Mouse (Mus musculus) Patski (cell line): ENCODE measurements around the gene Olfr275. TPM values are rescaled to one million over a fixed set of nuclear protein-coding genes. Genes with fewer than 3 reads are reported as not detected.
"Not testable (repeated sequence)": the region's sequence is repeated elsewhere in the genome, so short reads cannot be mapped to it uniquely, and the experiment has no call there.

Experiments
- ATAC-seq: fragments of 100-300 bp; one replicate; pipeline ENCODE4 v1.8.0; 2021
- CTCF ChIA-PET: fragments of 350-600 bp; sonication (Branson Sonifier 250); formaldehyde crosslinking; loops from one replicate; lab custom pipeline; 2022; ENCODE audit warnings: inconsistent platforms; lab: Charles Lee
- POLR2A ChIA-PET: fragments of 350-600 bp; sonication (Branson Sonifier 250); formaldehyde crosslinking; loops from one replicate; lab custom pipeline; 2022; ENCODE audit warnings: antibody characterized with exemption, inconsistent platforms; lab: Charles Lee
- DNase-seq: peaks from one replicate; pipeline ENCODE4 v3.0.0-alpha.2; 2011; ENCODE audit warnings: low read depth, low spot score
- H3K27me3 ChIP-seq: fragments of 371-371 bp; one replicate; pipeline ENCODE4 v1.5.1; 2021
- CTCF ChIP-seq: fragments of 100-300 bp; IDR thresholded peaks from one replicate; pipeline ENCODE4 v1.5.1; 2021
- in situ Hi-C: fragments of 300-500 bp; cut with MboI; formaldehyde crosslinking; loops from 3 replicates; pipeline ENCODE4 v1.11.1; 2018; ENCODE audit warnings: low pct_unique_long_range_greater_than_20kb, mixed read lengths
- polyA plus RNA-seq: library from polyadenylated mRNA; unstranded; gene quantifications from one replicate; pipeline ENCODE4 v1.2.3, GENCODE M21; 2021

Gene Olfr275
- polyA plus RNA-seq: not detected

DNA sequence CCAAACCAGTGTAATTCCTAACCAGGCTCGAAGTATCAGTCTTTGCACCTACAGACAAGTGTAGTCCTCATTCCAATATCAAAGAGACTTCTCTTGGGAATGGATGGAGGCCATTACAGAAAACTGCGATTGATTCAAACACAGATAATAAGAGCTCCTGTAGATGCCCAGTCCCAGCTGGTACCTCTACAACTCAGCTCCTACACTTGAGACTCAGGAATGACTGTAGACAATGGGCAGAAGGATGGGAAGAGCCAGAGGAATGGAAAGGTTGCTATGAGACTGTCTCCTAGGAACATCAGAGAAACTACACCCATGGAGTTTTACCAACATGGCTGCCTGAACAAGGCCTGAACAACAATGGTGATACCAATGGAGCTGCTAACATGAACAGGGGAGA is at the start of gene Olfr275:
Olfr275 (plus strand) TSS at position 301 of the 400 bp plus-strand sequence.
- ATAC-seq (no peak), DNase-seq (no peak)
- ChIA-PET CTCF (no interaction called here), POLR2A (no interaction called here)
- in situ Hi-C loops: no loop called here
- no peak for TF ChIP-seq CTCF
- peaks cover 6% of the 10 kb centered on the region for H3K27me3 ChIP-seq

- in situ Hi-C loops: no loop called here
- TF ChIP-seq CTCF: no peak
- H3K27me3 ChIP-seq: no peaks in the 10 kb centered on the region
- no peak for DNase-seq
- no peak for ATAC-seq
- ChIA-PET POLR2A (no interaction called here), CTCF (no interaction called here)
These were observed 48.8 kb upstream of the Olfr275 start for GRCm38 (mm10) chr4:52765612-52766011.

DNA sequence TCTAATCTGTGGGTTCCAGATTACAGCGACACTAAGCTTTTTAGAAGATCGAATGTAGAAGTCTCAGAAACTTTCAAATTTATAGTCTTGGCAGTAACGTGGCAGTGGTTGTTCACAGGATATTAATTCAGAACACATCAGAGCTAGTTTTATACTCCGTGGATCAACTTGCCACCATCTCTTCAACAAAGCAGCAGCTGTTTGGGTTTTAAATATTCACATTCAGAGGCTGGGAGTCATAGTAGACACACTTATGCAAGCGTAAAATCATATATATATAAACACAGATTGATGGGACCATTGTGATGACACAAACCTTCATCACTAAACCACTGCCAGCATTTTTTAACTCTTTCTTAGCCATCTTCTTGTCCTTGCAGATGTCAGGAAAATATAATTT is 42.2 kb upstream of the Olfr275 start:
- TF ChIP-seq CTCF: no peak
- H3K27me3 ChIP-seq: peaks cover 9% of the 10 kb centered on the region
- ChIA-PET CTCF (no interaction called here), POLR2A (no interaction called here)
- no peak for ATAC-seq
- DNase-seq: no peak
- in situ Hi-C loops: no loop called here

DNA sequence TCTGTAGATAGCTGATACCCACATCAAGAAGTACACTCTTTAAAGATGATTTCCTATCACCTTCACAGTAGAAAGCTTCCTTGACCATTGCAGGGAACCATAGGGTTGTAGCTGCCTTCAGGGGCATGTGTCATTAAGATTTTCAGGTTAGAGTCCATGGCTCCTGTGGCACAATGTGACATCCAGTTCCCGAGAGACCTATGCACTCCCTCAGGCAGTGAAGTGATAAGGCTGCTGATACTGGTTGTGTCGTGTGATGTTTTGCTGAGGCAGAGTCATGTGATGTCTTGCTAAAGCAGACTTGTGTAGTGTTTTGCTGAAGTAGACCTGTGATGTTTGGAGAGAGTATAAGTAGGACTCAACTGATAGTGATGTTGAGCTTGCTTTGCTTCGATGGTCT is 14.4 kb upstream of the Olfr275 start:
- ATAC-seq (no peak), DNase-seq (no peak)
- POLR2A ChIA-PET: no interaction called here
- no peak for TF ChIP-seq CTCF
- H3K27me3 ChIP-seq: no peaks in the 10 kb centered on the region
- CTCF ChIA-PET: no interaction called here
- in situ Hi-C loops: no loop called here

DNA sequence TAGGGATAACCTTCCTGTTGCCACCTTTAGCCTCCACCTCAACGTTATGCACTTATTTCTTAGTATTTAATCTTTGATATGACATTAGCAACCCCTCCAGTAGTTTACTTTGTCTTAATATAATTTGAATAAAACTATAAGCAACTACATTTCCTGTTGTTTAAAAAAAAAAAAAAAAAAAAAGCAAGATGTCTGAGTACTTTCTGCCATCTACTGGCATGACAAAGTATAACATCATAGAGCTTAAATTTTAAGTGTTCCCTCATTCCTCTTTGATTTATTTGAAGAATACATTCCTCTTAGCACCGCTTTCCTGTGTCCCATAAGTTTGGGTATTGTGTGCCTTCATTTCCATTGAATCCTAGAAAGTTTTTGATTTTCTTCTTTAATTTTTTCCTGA is 2.5 kb upstream of the Olfr275 start:
- no peak for DNase-seq
- ChIA-PET CTCF (no interaction called here), POLR2A (no interaction called here)
- peaks cover 14% of the 10 kb centered on the region for H3K27me3 ChIP-seq
- in situ Hi-C loops: no loop called here
- ATAC-seq: no peak
- no peak for TF ChIP-seq CTCF

- ChIA-PET POLR2A (no interaction called here), CTCF (no interaction called here)
- no peak for DNase-seq
These were observed 7.0 kb downstream of the Olfr275 start for GRCm38 (mm10) chr4:52821375-52821774.

GRCm38 (mm10) chr4:52845411-52845810 is 31.0 kb downstream of the Olfr275 start:
- ATAC-seq, in situ Hi-C loops, CTCF ChIA-PET, DNase-seq, POLR2A ChIA-PET, H3K27me3 ChIP-seq: not testable (repeated sequence)

More at GRCm38 (mm10) chr4:52821375-52821774, 7.0 kb downstream of the Olfr275 start:
- TF ChIP-seq CTCF: no peak
- in situ Hi-C loops: no loop called here
- peaks cover 3% of the 10 kb centered on the region for H3K27me3 ChIP-seq
- ATAC-seq: no peak

- in situ Hi-C loops: no loop called here
- ChIA-PET CTCF (no interaction called here), POLR2A (no interaction called here)
These were observed 34.7 kb downstream of the Olfr275 start for GRCm38 (mm10) chr4:52849039-52849635.

DNA sequence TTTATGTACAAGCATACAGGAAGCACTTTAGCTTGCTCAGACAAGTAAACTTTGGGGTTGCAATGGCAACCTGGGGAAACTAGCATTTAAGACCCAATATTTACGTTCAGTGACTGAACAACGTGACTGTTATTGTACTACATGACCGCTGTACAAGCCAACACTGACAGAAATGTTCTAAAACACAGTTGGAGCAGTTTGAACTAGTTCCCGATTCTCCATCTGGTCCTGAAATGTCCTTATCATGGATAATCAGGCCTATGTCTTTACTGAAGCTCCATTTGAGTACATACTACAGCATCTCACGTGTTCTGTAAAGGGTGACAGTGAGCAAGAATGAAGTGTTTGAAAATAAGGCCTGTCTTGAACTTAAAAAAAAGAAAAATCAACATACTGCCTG is 35.3 kb downstream of the Olfr275 start:
- in situ Hi-C loops: no loop called here
- ATAC-seq: no peak
- POLR2A ChIA-PET: no interaction called here

More at GRCm38 (mm10) chr4:52849039-52849635, 34.7 kb downstream of the Olfr275 start:
- no peak for TF ChIP-seq CTCF
- ATAC-seq: no peak
- no peaks in the 10 kb centered on the region for H3K27me3 ChIP-seq
- DNase-seq: no peak

DNA sequence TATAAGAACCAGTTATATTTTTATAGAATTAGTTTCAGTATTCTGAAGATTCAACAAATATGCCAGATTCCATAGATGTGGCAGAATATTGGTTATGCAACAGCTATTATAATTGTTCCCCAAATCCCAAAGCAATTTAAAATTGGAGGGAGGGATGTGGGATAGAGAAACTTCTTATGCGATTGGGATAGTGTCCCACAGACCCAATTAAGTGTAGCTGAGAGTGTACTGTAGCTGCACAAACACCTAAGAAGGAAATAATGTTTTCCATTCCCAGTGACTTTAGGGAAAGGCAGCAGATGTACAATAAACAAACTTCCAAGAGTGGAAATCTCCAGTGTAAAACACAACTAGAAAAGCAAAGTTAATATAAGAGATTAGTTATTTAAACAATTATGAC is 44.7 kb downstream of the Olfr275 start, which contains the start of gene Olfr273:
Olfr273 (minus strand) TSS at position 101 of the 400 bp plus-strand sequence.
- H3K27me3 ChIP-seq: no peaks in the 10 kb centered on the region
- in situ Hi-C loops: no loop called here
- ATAC-seq (no peak), DNase-seq (no peak)
- CTCF ChIA-PET: no interaction called here
- POLR2A ChIA-PET: no interaction called here
- TF ChIP-seq CTCF: no peak

More for the DNA sequence above, 35.3 kb downstream of the Olfr275 start:
- TF ChIP-seq CTCF: no peak
- no peak for DNase-seq
- CTCF ChIA-PET: no interaction called here
- no peaks in the 10 kb centered on the region for H3K27me3 ChIP-seq

GRCm38 (mm10) chr4:52864156-52864555 is 49.8 kb downstream of the Olfr275 start:
- in situ Hi-C loops: no loop called here
- ChIA-PET POLR2A (no interaction called here), CTCF (no interaction called here)
- ATAC-seq (no peak), DNase-seq (no peak)
- TF ChIP-seq CTCF: no peak
- no peaks in the 10 kb centered on the region for H3K27me3 ChIP-seq

Other genes starting within 250 kb of the Olfr275 start
- not detected for gene Toporsl, start 218.3 kb upstream of the Olfr275 start, polyA plus RNA-seq
- gene Olfr273, start 44.6 kb downstream of the Olfr275 start, polyA plus RNA-seq: not detected
- gene Olfr272, start 104.6 kb downstream of the Olfr275 start, polyA plus RNA-seq: not detected
- gene Olfr270, start 149.9 kb downstream of the Olfr275 start, polyA plus RNA-seq: not detected
- not detected for gene Nipsnap3a, start 174.7 kb downstream of the Olfr275 start, polyA plus RNA-seq
- 30.7 TPM for gene Nipsnap3b, start 197.3 kb downstream of the Olfr275 start, polyA plus RNA-seq